Mouse (Mus musculus) mature B cell (primary cell): ENCODE results near the gene Platr17.
"Not testable (repeated sequence)": the region's sequence is repeated elsewhere in the genome, so short reads cannot be mapped to it uniquely, and the experiment has no call there.

Experiments used
- in situ Hi-C: fragments of 300-500 bp; cut with MboI; formaldehyde crosslinking; loops from 2 replicates; pipeline ENCODE4 v1.14.3; 2019

The Platr17 gene

GRCm38 (mm10) chr17:33943454-33943853 is 38.5 kb downstream of the Platr17 start:
- in situ Hi-C loops, result no loop called here

- in situ Hi-C loops, result no loop called here
These were observed 42.6 kb downstream of the Platr17 start for GRCm38 (mm10) chr17:33947430-33948089.

- in situ Hi-C loops, result no loop called here
These were observed 43.4 kb downstream of the Platr17 start for GRCm38 (mm10) chr17:33948090-33948904.

GRCm38 (mm10) chr17:33948905-33949537 is 44.1 kb downstream of the Platr17 start:
- in situ Hi-C loops, result no loop called here

- in situ Hi-C loops, result no loop called here
These were observed 45.2 kb downstream of the Platr17 start for GRCm38 (mm10) chr17:33950131-33950625.

GRCm38 (mm10) chr17:33951021-33951946 is 46.3 kb downstream of the Platr17 start, which contains the start of gene B3galt4:
TSS of gene B3galt4 (minus strand) at chr17:33951488.
- in situ Hi-C loops, result no loop called here

- in situ Hi-C loops, result not testable (repeated sequence)
These were observed 47.1 kb downstream of the Platr17 start for GRCm38 (mm10) chr17:33952015-33952414.

GRCm38 (mm10) chr17:33952879-33953278 is 47.9 kb downstream of the Platr17 start:
- in situ Hi-C loops, result no loop called here

- in situ Hi-C loops, result no loop called here
These were observed 48.4 kb downstream of the Platr17 start for GRCm38 (mm10) chr17:33953310-33953709.

GRCm38 (mm10) chr17:33953961-33954565 is 49.1 kb downstream of the Platr17 start:
- in situ Hi-C loops, result no loop called here

- in situ Hi-C loops, result no loop called here
These were observed 50.0 kb downstream of the Platr17 start for GRCm38 (mm10) chr17:33954646-33955554.

GRCm38 (mm10) chr17:33955555-33956214 is 50.8 kb downstream of the Platr17 start, which contains the start of the genes Vps52 and Rps18:
TSS of gene Vps52 (plus strand) at chr17:33955812.
TSS of gene Rps18 (minus strand) at chr17:33956001.
- in situ Hi-C loops, result no loop called here
